Mouse (Mus musculus): ENCODE measurements around the gene Sinhcaf. TPM values are rescaled to one million over a fixed set of nuclear protein-coding genes. Genes with fewer than 3 reads are reported as not detected.

Gene Sinhcaf
- polyA plus RNA-seq, 1 experiment from 2014 or later: 62.0 TPM

DNA sequence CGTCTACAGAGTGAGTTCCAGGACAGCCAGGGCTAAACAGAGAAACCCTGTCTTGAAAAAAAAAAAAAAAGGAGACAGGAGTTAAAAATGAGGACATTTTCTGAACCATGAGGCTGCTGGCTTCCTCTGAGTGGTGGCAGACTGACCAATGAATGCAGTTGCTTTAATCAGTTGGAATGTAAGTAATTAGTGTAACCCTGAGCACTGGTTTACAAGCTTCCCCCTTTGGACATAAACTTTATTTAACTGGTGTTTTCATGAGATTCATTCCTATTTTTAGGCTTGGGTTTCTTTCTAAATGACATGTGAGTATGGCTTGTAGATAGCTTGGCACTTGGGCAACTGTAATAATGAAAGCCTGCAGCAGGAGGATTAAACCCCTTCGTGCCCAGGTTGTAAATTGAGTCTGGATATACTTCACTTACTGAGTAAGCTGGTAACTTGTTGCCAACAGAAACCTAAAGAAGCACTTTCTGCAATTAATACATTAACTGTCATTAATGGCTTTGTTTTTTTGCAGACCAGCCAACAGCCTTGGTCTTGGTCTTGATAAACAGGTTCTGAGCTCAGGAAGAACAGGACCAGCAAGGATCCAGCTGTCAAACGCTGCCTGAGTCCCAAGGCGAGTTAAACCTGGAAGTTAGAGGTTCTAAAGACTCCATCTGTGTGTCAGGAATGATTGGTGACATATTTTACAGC lies 13.4 kb upstream of the Sinhcaf start:
- H3K4me3 ChIP-seq (ENCODE audit: control insufficient read depth in 1 of 2, insufficient read depth in 1 of 2, low read depth in 1 of 2, low read length in 2 of 2): no peak overlapping the region
- H3K27ac ChIP-seq (replicated peaks in 1 of 2; ENCODE audit: control insufficient read depth in 1 of 2, insufficient read depth in 1 of 2, low read depth in 2 of 2, low read length in 2 of 2): no peak overlapping the region
- no peak overlapping the region for H3K9ac ChIP-seq (ENCODE audit: low read length)
- H3K27me3 ChIP-seq (ENCODE audit: control insufficient read depth, insufficient read depth, low read length): no peaks in the 10 kb centered on the region
- H3K36me3 ChIP-seq (ENCODE audit: control insufficient read depth, insufficient read depth, low read length): no peaks in the 10 kb centered on the region
- H3K4me1 ChIP-seq (ENCODE audit: control insufficient read depth in 2 of 2, insufficient read depth in 2 of 2, low read length in 2 of 2): no peaks in the 10 kb centered on the region; a peak in 1 of 4 replicates
- H3K9me3 ChIP-seq (ENCODE audit: control insufficient read depth, low read length): no peaks in the 10 kb centered on the region
- 46% methylated on average over 4 of the region's 4 CpGs for WGBS
- no peak overlapping the region for H3K4me2 ChIP-seq (ENCODE audit: low read length)
- ATAC-seq (ENCODE audit: insufficient number of reproducible peaks, insufficient read depth, low FRiP score, low read depth): no peak

DNA sequence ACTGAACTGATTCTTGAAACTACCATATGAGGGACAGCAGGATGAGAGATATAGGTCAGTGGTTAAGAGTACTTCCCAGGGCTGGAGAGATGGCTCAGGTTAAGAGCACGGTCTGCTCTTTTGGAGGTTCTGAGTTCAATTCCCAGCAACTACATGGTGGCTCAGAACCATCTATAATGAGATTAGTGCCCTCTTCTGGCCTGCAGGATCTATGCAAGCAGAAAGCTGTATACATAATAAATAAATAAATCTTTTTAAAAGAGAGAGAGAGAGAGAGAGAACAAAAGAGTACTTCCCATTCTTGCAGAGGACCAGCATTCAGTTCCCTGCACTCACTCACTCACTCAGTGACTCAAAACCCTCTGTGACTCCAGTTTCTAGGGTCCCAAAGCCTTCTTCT lies 12.4 kb upstream of the Sinhcaf start:
- H3K4me3 ChIP-seq (ENCODE audit: control insufficient read depth in 1 of 2, insufficient read depth in 1 of 2, low read depth in 1 of 2, low read length in 2 of 2): no peak overlapping the region
- H3K4me1 ChIP-seq (ENCODE audit: control insufficient read depth in 2 of 2, insufficient read depth in 2 of 2, low read length in 2 of 2): no peaks in the 10 kb centered on the region; a peak in 1 of 4 replicates
- H3K36me3 ChIP-seq (ENCODE audit: control insufficient read depth, insufficient read depth, low read length): no peaks in the 10 kb centered on the region
- H3K9me3 ChIP-seq (ENCODE audit: control insufficient read depth, low read length): no peaks in the 10 kb centered on the region
- H3K27ac ChIP-seq (replicated peaks in 1 of 2; ENCODE audit: control insufficient read depth in 1 of 2, insufficient read depth in 1 of 2, low read depth in 2 of 2, low read length in 2 of 2): no peak overlapping the region
- ATAC-seq (ENCODE audit: insufficient number of reproducible peaks, insufficient read depth, low FRiP score, low read depth): no peak
- no peak overlapping the region for H3K4me2 ChIP-seq (ENCODE audit: low read length)
- 93% methylated on average over 1 of the region's 1 CpGs for WGBS
- no peak overlapping the region for H3K9ac ChIP-seq (ENCODE audit: low read length)
- H3K27me3 ChIP-seq (ENCODE audit: control insufficient read depth, insufficient read depth, low read length): no peaks in the 10 kb centered on the region

DNA sequence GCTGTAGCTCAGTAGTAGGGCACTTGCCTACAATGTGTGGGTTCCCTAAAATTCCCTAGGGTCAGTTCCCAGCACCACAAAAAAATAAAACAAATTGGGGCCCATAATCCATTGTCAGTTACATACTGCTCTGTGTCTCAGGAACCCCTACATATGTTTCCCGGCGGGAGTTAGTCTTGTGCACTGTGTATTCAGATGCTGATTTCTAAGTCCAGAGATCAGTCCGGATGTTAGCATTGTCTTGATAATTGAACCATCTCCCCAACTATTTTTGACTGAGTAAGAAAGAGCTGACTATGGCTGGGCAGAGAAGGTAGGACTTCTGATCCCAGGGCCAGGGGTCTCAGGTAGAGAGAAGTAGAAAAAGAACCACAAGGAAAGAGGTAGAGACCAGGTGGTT lies 10.8 kb upstream of the Sinhcaf start:
- no peak overlapping the region for H3K9ac ChIP-seq (ENCODE audit: low read length)
- H3K9me3 ChIP-seq (ENCODE audit: control insufficient read depth, low read length): no peaks in the 10 kb centered on the region
- no peak for ATAC-seq (ENCODE audit: insufficient number of reproducible peaks, insufficient read depth, low FRiP score, low read depth)
- no peaks in the 10 kb centered on the region for H3K27me3 ChIP-seq (ENCODE audit: control insufficient read depth, insufficient read depth, low read length)
- no peak overlapping the region for H3K4me3 ChIP-seq (ENCODE audit: control insufficient read depth in 1 of 2, insufficient read depth in 1 of 2, low read depth in 1 of 2, low read length in 2 of 2)
- no peaks in the 10 kb centered on the region; a peak in 1 of 4 replicates for H3K4me1 ChIP-seq (ENCODE audit: control insufficient read depth in 2 of 2, insufficient read depth in 2 of 2, low read length in 2 of 2)
- WGBS: 85% methylated on average over 3 of the region's 3 CpGs
- no peak overlapping the region for H3K4me2 ChIP-seq (ENCODE audit: low read length)
- H3K27ac ChIP-seq (replicated peaks in 1 of 2; ENCODE audit: control insufficient read depth in 1 of 2, insufficient read depth in 1 of 2, low read depth in 2 of 2, low read length in 2 of 2): no peak overlapping the region
- no peaks in the 10 kb centered on the region for H3K36me3 ChIP-seq (ENCODE audit: control insufficient read depth, insufficient read depth, low read length)

DNA sequence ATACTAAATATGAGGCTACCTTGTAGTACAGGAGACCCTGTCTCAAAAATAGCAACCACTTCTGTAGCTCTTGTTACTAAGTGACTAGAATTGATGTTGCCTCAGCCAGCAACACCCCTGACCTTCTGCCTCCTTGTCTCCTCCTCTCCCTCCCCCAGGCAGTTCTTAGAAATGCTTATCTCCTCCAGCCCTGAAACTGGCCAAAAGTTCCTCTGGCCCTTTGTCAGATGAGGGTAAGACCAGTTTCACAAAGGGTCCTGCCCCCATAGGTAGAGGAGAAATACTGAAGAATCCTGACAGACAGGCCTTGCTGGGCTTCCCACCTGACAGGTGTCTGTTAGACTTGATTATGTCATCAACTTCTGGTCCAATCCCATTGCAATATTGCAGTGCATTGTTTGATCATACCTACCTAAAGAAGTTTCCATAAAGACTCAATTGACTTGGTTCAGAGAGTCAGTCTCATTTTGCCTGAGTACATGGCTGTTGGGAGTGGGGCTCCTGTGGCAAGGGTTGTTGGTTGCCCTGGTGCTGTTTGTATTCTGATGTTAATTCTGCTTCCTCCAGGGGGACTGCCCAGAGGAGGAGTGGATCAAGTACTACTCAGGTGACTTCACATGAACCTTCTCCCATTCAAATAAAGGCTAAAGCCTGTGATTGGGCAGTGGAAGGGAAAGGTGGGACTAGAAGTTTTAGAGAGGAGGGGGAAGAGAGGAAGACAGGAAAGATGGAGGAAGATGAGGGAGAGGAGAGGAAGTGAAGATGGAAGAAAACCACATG lies 9.6 kb upstream of the Sinhcaf start:
- Histone ChIP-seq H3K4me3 (ENCODE audit: control insufficient read depth in 1 of 2, insufficient read depth in 1 of 2, low read depth in 1 of 2, low read length in 2 of 2) (no peak overlapping the region), H3K27ac (replicated peaks in 1 of 2; ENCODE audit: control insufficient read depth in 1 of 2, insufficient read depth in 1 of 2, low read depth in 2 of 2, low read length in 2 of 2) (no peak overlapping the region), H3K4me1 (ENCODE audit: control insufficient read depth in 2 of 2, insufficient read depth in 2 of 2, low read length in 2 of 2) (no peaks in the 10 kb centered on the region; a peak in 1 of 4 replicates), H3K9ac (ENCODE audit: low read length) (no peak overlapping the region), H3K27me3 (ENCODE audit: control insufficient read depth, insufficient read depth, low read length) (no peaks in the 10 kb centered on the region), H3K9me3 (ENCODE audit: control insufficient read depth, low read length) (no peaks in the 10 kb centered on the region), H3K4me2 (ENCODE audit: low read length) (no peak overlapping the region), H3K36me3 (ENCODE audit: control insufficient read depth, insufficient read depth, low read length) (no peaks in the 10 kb centered on the region)
- no peak for ATAC-seq (ENCODE audit: insufficient number of reproducible peaks, insufficient read depth, low FRiP score, low read depth)

DNA sequence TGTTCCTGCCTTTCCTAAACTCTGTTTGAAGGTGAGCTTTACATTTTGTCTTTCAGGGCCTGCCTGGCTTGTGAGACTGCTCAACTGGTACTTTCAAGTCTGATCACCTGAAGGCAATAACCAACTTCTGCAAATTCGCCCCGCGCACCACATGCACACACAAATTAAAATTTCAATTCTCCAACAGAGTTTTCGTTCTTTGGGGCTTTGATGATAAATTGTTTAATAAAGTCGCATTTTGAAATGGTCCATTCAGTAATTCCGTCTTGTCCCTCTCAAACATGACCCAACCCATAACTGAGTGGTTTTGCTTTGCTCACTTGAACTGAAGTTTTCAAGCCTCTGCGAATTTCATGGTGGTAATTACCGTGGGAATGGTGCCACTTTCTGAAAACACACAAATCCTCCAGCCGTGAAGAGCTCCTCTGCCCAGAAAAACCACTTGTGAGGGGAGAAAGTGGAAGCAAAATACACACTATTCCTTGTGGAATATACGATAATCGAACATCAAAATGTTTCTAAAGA lies 676 bp upstream of the Sinhcaf start:
- WGBS: 48% methylated on average over 11 of the region's 11 CpGs

DNA sequence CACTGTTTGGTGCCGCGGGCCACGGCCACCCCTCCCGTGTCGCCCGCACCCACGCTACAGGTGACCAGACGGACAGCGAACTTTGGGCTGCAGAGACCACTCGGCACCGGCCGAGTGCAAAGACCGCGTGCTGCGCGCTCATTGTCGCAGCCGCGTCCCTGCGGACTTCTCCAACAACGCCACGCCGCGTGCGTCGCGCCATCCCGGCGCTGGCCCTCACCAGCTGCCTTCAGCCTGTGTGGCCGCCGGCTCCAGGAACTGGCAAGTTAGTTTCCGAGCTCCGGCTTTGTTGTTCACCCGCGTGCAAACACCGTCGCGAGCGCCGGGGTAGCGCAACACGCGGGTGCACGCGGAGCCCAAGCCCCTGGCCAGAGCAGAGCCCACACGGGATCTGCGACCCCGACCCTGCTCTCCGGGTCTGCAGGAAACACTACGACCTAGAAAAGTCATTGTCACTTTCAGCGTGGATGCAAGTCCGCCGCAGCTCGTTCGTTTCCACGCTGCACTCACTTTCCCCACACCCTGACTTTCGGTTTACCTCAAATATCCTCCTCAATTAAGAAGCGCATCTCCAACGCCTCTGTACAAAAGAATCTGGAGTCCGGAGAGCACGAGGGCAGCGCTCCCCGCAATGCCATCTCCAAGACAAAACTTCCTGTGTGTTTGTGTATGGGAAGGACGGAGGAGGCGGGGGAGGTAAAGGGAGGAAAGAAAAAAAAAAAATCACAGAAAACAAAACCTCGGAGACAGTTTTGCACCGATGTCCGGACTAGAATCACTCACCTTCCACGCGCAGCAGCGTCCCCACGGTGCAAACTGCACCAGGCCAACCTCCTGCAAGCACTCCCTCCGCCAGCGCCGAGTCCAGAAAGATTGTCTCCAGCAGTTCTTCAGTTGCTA lies 508 bp downstream of the Sinhcaf start:
- Histone ChIP-seq H3K4me1 (ENCODE audit: control insufficient read depth in 2 of 2, insufficient read depth in 2 of 2, low read length in 2 of 2) (peaks cover 2 to 13% of the 10 kb centered on the region in 2 experiments; a peak in 2 of 4 replicates), H3K27me3 (ENCODE audit: control insufficient read depth, insufficient read depth, low read length) (no peaks in the 10 kb centered on the region), H3K4me2 (ENCODE audit: low read length) (peak overlapping the region; percentile 94), H3K9me3 (ENCODE audit: control insufficient read depth, low read length) (no peaks in the 10 kb centered on the region), H3K27ac (replicated peaks in 1 of 2; ENCODE audit: control insufficient read depth in 1 of 2, insufficient read depth in 1 of 2, low read depth in 2 of 2, low read length in 2 of 2) (peak overlapping the region; percentile 86 to 93), H3K4me3 (ENCODE audit: control insufficient read depth in 1 of 2, insufficient read depth in 1 of 2, low read depth in 1 of 2, low read length in 2 of 2) (peak overlapping the region; percentile 57 to 75), H3K36me3 (ENCODE audit: control insufficient read depth, insufficient read depth, low read length) (0 out of 2 replicates have a peak, but pooled peaks cover 6% of the 10 kb centered on the region), H3K9ac (ENCODE audit: low read length) (peak overlapping the region; percentile 96)
- WGBS: under 1% methylated on average over 75 of the region's 75 CpGs
- ATAC-seq (ENCODE audit: insufficient number of reproducible peaks, insufficient read depth, low FRiP score, low read depth): peak; percentile 18

More for the DNA sequence above, 676 bp upstream of the Sinhcaf start:
- no peaks in the 10 kb centered on the region for H3K36me3 ChIP-seq (ENCODE audit: control insufficient read depth, insufficient read depth, low read length)
- ATAC-seq (ENCODE audit: insufficient number of reproducible peaks, insufficient read depth, low FRiP score, low read depth): 0 out of 2 replicates have a peak, but pooled peaks have one; percentile 2
- peak overlapping the region; percentile 71 for H3K9ac ChIP-seq (ENCODE audit: low read length)
- H3K4me2 ChIP-seq (ENCODE audit: low read length): peak overlapping the region; percentile 94
- peak overlapping the region; percentile 66 to 84 for H3K27ac ChIP-seq (replicated peaks in 1 of 2; ENCODE audit: control insufficient read depth in 1 of 2, insufficient read depth in 1 of 2, low read depth in 2 of 2, low read length in 2 of 2)
- H3K9me3 ChIP-seq (ENCODE audit: control insufficient read depth, low read length): no peaks in the 10 kb centered on the region
- peak overlapping the region; percentile 57 to 75 for H3K4me3 ChIP-seq (ENCODE audit: control insufficient read depth in 1 of 2, insufficient read depth in 1 of 2, low read depth in 1 of 2, low read length in 2 of 2)
- H3K4me1 ChIP-seq (ENCODE audit: control insufficient read depth in 2 of 2, insufficient read depth in 2 of 2, low read length in 2 of 2): peaks cover 2 to 10% of the 10 kb centered on the region in 2 experiments; a peak in 1 of 4 replicates
- no peaks in the 10 kb centered on the region for H3K27me3 ChIP-seq (ENCODE audit: control insufficient read depth, insufficient read depth, low read length)

Data from heart, embryonic 14.5 days (tissue).